Mouse (Mus musculus): ENCODE results near the gene Slc30a5.
"Not testable (repeated sequence)": the region's sequence is repeated elsewhere in the genome, so short reads cannot be mapped to it uniquely, and the experiment has no call there.

The Slc30a5 gene

DNA sequence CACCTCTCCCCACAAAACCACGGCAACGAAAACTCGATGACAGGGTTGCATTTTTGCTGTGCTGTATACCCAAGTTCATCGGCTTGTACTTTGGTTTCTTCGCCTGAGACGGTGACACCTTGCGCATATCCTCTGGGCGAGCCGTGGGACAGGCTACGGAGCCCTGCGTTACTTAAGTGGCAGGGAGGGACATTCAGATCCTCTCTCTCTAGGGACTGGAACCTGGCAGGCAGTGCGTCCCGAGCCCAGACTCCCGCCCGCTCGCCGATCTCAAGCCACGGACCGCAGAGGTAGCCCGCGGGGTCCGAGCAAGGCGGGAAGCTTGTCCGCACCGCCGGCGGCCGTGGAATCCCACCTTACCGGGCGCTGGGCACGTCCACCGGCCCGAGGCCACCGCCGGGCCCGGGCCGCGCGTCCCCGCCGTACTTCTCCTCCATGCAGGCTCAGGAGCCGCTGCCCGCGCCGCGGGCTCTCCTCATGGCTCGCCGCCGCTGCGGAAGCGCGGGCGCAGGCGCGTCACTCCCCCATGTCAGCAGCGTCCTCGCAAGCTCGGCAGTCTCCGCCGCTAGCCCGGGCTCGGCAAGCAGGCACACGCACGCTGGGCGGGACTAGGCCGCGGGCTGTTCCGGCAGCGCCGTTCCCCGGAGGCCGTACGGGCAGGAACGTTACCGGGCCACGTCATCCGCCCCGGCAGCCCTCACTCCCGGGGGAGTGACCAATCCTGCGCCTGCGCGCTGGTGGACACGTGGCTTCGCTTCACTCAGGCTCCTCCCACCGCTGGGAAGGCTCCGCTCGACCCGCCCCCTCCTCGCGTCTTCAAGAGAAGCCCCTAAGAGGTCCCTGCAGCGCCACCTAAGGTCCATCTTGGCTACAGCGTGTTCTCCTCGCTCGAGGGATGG, at the start of gene Slc30a5:
Gene Slc30a5, minus strand, starts transcription at position 687 of the 899 bp plus-strand sequence.
- DNase-seq = peak; percentile 100

GRCm38 (mm10) chr13:100881944-100882343, 48.7 kb upstream of the Slc30a5 start:
- no peak for DNase-seq

GRCm38 (mm10) chr13:100879806-100880205, 46.6 kb upstream of the Slc30a5 start:
- no peak for DNase-seq

DNA sequence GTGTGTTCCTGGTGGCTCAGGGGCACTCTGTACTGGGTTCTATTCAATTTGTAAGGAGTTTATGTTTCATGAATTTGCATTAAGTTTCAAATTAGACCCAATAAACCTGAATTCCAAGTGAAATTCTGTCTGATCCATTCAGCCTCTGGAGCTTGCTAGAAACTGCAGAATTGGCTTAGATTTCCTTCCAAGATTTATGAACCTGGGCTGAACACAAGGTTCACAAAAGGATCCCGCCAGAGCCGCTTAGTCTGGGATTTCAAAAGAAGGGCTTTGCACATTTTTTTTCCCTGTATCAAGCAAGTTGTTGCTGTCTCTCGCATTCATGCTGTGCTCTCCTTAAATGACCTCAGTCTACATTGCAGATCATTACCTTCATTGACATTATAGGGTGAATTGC, 46.1 kb upstream of the Slc30a5 start:
- DNase-seq = peak in 1 of 2 experiments; percentile 17

DNA sequence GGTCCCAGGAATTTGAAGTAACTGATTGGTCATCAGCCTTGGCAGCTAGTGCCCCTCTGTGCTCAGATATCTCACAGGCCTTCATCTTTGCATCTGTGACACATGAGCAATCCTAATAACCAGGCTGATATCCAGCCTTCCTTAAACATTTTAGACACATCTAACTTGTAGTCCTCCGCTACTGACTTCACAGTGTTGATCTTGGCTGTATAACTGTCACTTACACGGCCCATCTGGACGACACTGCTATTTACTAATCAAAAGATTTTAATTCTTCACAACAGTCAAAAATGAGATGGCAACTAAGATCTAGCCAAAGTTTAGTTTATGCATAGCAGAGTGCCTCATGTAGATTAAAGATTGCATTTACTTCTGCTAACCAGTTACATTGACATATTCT, 45.0 kb upstream of the Slc30a5 start:
- peak; percentile 55 to 60 for DNase-seq

DNA sequence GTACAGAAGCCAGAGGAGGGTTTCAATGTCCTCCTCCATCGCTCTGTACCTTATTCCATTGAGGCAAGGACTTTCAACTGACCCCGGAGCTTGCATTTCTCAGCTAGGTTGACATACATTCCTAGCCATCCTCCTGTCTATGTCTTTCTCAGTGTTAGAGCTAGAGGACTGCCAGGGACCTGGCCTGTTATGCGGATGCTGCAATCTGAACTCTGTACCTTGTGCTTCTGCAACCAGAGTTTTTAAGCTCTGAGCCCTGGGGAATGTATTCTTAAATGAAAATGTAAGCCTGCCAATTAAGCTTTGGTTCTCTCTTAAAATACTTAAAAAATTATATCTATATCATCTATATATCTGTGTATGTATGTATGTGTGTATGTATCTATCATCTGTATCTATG, 44.5 kb upstream of the Slc30a5 start:
- no peak for DNase-seq

GRCm38 (mm10) chr13:100875103-100875502, 41.9 kb upstream of the Slc30a5 start:
- no peak for DNase-seq

GRCm38 (mm10) chr13:100874588-100874987, 41.4 kb upstream of the Slc30a5 start:
- DNase-seq = no peak

- DNase-seq = no peak
These were observed 40.3 kb upstream of the Slc30a5 start for GRCm38 (mm10) chr13:100873530-100873929.

- DNase-seq = no peak
These were observed 38.4 kb upstream of the Slc30a5 start for GRCm38 (mm10) chr13:100871445-100872171.

DNA sequence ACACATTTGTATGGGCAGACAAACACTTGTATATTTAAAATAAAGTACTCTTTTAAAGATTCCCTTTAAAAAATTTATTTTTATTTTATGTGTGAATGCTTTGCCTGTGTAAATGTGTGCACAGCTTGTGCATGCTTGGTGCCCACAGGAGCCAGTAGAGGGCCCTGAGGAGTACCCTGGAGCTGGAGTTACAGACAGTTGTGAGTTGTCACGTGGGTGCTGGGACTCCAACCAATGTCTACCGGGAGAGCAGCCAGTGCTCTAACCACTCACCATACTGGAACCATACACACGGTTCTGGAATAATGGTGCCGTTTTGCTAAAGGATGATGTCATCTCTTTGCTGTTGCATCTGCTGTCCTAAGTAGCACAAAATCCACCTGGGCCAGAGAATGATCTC, 36.6 kb upstream of the Slc30a5 start:
- no peak for DNase-seq

DNA sequence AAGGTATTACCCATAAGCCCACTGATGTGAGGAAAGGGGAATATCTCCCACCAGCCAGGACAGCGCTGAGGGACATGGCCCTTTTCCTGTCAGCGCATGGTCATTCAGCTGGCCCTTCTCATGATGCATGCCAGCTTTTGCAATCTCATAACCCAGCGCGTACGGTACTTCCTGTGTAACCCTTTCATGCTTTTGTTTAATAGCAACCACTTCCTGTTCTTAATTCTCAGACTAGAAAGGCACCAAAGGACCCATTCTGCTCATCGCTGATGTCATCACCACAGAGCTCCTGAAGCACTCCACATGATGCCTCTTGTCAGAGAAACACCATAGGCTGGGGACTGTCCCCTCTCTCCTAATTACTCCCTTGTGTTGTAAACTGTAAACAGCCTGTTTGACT, 33.1 kb upstream of the Slc30a5 start:
- DNase-seq = no peak

DNA sequence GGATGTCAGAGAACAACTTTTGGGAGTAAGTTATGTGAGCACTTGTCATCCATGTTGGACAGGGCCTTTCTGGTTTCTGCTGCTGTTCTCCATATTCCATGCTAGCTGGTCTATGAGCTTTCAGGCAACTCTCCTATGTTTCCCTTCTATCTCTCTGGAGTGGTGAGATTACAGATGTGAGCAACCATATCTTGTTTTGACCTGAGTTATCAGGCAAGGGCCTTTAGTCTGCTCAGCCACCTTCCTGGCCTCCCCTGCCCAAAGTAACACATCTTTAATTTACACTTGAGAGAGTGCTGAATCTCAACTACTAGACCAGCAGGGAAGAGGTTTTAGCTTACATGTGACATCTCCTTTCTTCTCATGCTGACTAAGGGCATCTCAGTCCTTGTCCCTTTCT, 32.5 kb upstream of the Slc30a5 start:
- DNase-seq = no peak

DNA sequence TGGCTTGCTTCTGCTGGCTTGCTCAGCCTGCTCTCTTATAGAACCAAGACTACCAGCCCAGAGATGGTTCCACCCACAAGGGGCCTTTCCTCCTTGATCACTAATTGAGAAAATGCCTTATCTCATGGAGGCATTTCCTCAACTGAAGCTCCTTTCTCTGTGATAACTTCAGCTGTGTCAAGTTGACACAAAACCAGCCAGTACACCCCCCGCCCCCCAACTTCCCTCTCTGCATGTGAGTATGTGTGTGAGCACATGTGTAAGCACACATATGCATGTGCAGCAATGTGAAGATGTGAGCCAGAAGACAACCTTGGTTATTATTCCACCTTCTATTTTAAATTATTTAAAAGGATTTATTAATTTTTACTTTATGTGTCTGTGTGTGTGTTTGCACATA, 30.7 kb upstream of the Slc30a5 start:
- DNase-seq = not testable (repeated sequence)

DNA sequence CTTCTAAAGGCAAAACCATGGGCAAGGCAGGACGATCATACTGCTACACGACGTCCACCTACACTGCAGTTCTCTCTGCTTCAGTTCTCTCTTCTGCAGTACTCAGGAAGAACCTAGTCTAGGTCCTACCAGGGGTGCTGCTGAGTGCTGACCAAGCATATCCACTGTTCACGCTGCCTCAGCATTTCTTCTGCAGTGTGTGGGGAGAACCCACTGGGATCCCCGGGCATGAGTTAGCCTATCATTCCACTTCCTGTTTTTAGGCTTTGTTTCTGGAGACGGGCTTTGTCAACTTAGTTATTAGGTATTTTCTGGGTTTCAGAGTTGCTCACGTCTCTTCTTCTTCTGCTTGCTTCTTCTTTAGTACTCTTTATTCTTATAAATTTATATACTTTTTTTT, 25.9 kb upstream of the Slc30a5 start:
- no peak for DNase-seq

GRCm38 (mm10) chr13:100854174-100854573, 20.9 kb upstream of the Slc30a5 start:
- DNase-seq = no peak

- DNase-seq = no peak
These were observed 19.9 kb upstream of the Slc30a5 start for GRCm38 (mm10) chr13:100853120-100853519.

- no peak for DNase-seq
These were observed 15.9 kb upstream of the Slc30a5 start for GRCm38 (mm10) chr13:100849137-100849536.

DNA sequence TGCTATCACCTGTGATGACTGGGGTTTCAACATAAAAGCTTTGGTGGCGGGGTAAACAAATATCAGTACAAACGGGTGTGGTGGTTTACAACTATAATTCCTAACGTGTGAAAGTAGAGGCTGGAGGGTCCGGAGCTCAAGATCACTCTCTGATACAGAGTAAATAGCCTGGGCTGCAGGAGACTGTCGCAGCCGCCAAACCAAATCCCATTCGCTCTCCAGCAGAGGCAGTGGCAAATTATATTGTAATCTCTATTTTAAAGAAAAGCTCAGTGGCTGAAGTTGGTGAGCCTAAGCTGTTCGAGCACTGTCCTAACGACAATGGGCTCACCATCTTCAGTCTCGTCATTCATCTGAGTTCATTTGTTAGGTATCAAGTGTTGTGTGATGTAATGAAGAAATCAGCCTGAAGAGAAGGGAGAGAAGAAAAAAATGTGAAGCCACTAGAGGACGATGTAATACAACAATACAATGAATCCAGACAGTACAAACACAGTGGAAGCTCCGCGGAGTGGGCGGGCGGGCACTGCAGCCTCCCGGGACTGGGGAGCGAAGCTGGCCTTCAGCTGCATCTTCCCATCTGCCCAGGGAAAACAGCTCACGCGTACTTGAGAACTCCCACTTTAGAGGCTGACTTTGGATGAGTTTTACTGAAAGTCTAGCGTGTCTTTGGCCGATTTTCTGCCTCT, 13.8 kb upstream of the Slc30a5 start:
- peak; percentile 75 to 83 for DNase-seq

- no peak for DNase-seq
These were observed 13.0 kb upstream of the Slc30a5 start for GRCm38 (mm10) chr13:100846254-100846653.

DNA sequence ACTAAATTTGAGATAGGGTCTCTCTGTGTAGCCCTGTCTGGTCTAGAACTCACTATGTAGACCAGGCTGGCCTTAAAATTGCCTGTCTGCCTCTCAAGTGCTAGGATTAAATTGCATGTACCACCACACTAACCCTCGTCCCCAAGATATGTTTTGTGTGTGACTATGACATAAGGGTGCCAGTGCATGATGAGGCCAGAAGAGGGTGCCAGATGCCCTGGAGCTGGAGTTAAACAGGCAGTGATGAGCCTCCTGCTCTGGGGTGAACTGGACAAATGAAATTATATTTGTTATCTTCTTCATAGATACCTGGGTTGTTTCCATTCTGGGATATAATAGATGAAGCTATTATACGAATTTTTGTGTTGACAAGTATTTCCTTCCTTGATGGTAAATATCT, 10.7 kb upstream of the Slc30a5 start:
- DNase-seq = peak; percentile 32 to 34

DNA sequence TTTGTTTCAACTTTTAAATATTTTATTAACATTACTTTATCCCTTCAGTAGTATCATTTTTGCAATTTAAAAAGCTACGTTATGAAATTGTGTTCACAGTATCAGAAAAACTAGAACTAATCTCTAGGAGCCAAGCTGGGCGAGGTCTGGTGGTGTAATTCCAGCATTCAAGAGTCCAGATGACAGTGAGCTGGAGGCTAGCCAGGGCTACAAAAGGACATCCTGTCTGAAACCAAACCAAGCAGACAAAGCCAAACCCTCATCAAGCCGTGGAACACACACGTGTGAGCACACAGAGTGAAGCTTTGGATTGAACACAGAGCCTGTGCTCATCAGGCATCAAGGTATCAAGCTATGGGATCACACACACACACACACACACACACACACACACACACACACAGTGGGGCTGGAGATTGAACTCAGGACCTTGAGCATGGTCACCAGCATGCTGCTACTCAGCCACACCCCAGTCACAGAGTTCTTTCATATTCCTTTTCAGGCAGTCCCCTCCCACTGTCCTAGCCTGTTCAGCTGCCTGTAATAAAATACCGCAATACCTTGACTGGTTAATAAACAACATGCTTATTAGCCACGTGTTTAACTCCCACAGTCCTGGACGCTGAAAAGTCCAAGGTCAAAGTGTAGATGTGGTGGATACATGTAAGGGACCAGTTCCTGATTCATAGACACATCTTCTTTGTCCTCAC, 9.9 kb upstream of the Slc30a5 start:
- peak; percentile 73 to 79 for DNase-seq

DNA sequence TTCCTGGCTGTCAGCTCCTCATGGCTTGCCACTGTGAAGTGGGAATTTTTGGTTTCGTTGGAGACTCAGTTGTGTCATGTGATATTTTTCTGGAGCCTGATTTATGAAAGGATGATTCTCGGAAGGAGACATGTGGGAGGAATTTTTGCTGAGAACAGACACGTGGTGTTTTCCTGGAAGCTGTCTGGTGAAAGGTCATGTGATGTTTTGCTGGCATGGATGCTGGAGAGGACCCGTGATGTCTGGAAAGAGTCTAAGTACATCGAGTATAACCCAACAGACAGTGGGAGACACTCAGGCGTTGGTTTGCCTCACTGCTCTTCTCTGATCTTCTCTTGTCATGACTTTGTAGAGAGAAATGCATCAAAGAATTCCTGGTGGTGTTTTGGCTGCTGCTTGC, 8.5 kb upstream of the Slc30a5 start:
- DNase-seq = no peak
